Mouse (Mus musculus) megakaryocyte, embryonic 14.5 days (primary cell): ENCODE measurements around the gene Myo6.

Experiments
- FLI1 ChIP-seq: IDR thresholded peaks from 2 replicates; pipeline ENCODE4 v1.6.1; 2012; ENCODE audit warnings: low read length, inconsistent platforms, mixed read lengths
- GATA1 ChIP-seq: IDR thresholded peaks from 3 replicates; pipeline ENCODE4 v1.6.1; 2012; ENCODE audit warnings: mixed read lengths, low read length, inconsistent platforms, borderline replicate concordance

DNA sequence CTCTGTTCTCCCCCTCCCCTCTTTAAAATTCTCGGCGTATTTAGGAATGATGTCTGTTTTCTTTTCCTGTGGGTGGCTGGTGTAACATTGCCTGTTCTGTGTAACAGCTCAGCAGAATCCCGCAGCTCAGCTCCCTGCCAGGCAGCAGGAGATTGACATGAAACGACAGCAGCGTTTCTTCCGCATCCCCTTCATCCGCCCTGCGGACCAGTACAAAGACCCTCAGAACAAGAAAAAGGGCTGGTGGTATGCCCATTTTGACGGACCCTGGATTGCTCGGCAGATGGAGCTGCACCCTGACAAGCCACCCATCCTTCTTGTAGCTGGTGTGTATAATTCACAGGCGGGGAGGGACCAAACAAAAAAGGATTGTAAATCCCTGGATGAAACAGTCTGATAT lies 142.0 kb downstream of the Myo6 start:
- TF ChIP-seq GATA1, result no peak
- TF ChIP-seq FLI1, result no peak
